Mouse (Mus musculus): Measurements from ENCODE around the gene Ksr2.
"Not testable (repeated sequence)": the region's sequence is repeated elsewhere in the genome, so short reads cannot be mapped to it uniquely, and the experiment has no call there.

Gene Ksr2

DNA sequence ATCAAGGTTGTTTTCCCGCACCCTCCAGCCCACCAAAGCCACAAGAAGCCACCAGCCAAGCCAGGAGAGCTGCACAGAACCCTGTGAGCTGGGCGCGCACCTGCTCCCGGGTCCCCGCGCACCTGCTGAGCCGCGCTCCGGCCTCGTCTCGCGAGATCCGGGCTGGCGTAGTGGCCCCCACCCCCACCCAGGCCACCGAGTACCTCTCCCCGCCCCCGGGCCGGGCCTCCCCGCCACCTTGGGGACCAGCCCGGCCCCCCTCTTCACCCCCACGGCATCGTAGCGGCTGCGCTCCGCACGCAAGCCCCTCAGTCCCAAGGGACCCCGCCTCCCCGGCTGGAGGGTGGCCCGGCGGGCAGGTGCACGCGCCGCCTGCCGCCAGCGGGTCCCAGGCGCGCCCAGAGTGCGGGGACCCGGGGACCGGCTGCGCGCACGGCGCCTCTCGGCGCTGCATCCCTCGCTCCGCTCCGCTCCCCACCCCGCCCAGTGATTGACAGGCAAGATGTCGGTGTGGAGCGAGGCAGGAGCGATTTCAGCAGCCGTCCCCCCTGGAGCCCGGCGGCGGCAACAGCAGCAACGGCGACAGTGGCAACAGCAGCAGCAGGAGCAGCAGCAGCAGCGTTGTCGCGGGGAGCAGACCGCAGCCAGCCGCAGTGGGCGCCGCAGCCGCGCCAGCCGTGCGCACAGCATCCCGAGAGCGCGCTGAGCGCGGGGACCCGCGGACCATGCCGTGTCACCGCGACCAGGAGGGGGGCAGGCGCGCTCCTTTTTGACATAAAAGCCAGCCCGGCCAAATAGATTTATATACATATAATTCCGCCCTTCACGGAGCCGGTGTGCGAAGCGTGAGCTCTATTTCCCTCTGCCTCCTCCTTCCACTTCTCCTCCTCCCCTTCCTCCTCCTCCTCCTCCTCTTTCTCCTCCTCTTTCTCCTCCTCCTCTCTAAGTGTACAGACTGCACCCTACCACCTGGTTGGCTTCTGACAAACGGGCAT lies at the start of gene Ksr2:
Gene Ksr2, plus strand, starts transcription at position 494 of the 995 bp plus-strand sequence.
- peak; percentile 49 for DNase-seq

DNA sequence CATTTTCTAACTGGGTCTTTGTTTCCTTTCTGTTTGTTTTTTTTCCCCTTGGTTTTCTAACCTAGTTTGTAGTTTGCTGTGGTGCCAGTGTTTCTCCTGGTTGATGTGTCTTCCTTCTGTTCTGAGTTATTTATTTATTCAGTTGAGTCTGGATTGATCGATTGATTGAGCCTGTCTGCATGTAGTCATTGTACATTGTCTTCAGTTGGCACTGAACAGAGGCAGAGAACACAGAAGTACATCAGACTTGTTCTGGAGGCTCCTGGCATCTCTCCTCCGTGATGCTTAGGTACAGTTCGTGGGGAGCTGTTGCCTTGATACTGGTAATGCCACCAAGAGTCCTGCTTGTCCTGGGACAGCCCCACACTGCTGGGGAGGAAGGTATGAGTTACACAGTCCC lies 49.0 kb upstream of the Ksr2 start:
- DNase-seq: no peak

DNA sequence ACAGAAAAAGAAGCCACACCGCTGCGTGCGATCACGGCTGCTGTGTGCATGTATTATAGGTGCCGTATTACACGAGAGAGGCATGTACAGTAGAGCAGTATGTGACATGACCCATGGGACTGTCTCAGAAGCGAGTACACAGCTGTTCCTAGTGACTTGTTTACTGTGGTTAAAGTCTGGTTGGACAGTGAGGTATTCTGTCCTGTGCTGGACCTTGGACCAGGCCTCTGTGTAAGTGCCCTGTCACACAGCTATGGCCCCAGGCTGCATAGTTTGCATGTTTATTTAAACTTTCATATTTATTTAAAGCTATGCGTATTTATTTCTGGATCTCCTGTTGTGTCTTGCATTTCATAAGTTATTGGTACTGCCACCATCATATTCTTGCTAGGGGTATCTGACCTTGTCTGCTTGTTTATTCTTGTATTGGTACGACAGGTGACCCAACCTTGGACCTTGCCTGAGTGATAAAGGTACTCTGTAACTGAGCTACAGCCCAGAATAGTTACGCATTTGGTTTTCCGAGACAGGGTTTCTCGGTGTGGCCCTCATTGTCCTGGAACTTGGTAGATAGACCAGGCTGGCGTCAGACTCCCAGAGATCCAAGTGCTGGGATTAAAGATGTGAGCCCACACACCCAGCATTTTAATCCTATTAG lies 47.8 kb upstream of the Ksr2 start:
- peak; percentile 77 for DNase-seq

DNA sequence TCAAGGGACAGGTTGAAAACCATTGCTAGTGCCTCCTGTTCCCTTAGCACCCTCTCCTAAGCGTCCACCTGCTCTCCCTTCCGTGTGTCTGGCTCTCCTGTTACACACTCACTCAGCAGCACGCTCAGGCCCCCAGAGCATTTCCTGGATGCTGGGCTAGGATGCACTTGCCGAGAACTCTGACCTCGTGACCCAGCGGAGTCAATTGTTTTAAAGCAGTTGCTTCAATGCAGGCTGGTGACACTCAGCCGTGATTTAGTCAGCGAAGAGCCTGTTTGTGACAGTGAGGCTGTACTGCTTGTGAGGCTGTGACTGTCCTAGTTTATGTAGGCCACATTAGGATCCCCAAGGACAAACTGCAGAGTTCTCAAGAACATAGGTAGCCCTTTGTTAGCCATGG lies 46.6 kb upstream of the Ksr2 start:
- DNase-seq: no peak

DNA sequence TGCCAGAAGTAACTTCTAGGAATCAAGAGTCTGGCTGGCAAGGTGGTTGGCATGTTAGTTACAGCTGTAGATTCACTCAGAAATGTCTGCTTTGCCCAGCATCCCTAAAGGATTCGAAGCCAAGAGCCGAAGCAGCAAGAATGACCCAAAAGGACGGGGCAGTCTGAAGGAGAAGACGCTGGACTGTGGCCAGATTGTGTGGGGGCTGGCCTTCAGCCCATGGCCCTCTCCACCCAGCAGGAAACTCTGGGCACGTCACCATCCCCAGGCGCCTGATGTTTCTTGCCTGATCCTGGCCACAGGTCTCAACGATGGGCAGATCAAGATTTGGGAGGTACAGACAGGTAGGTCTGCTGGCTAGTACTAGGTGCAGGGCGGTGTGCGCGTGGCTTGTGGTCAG lies 43.2 kb upstream of the Ksr2 start:
- peak; percentile 73 for DNase-seq

DNA sequence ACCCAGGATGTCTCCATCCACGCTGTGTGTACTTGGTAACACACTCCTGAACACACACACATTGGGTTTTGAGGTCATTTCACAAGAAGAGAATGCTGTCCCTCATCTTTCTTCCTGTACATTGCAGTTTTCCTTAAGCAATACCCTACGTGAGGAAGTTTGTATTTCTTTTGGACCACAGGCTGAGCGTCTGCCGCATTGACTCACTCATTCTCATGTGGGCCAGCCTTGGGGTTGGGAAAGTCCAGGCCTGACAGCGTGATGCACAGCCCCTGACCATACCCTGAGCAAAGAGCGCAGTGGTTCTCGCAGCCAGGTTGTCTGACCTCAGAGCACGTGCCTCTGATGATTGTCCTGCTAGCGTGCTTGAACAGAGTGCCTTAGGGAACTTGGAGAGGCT lies 40.4 kb upstream of the Ksr2 start:
- DNase-seq: no peak

DNA sequence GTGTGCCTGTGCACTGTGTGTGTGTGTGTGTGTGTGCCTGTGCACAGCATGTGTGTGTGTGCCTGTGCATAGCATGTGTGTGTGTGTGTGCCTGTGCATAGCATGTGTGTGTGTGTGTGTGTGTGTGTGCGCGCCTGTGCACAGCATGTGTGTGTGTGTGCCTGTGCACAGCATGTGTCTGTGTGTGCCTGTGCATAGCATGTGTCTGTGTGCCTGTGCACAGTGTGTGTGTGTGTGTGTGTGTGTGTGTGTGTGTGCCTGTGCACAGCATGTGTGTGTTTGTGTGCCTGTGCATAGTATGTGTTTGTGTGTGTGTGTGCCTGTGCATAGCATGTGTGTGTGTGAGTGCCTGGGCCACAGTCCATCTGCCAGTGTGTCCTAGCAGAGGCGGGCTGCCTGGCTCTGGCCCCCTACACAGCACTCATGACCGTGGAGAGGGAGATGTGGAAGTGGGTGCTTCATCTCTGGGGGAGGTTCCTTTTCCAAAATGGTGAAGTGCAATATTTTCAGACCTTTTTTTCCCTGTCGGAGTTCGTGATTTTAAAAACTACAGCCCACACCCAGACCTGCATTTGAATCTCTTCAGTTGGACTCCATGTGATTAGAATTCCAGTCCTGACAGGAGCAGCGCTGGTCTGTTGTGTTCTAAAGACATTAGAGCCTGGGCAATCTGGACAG lies 39.3 kb upstream of the Ksr2 start:
- DNase-seq: no peak

DNA sequence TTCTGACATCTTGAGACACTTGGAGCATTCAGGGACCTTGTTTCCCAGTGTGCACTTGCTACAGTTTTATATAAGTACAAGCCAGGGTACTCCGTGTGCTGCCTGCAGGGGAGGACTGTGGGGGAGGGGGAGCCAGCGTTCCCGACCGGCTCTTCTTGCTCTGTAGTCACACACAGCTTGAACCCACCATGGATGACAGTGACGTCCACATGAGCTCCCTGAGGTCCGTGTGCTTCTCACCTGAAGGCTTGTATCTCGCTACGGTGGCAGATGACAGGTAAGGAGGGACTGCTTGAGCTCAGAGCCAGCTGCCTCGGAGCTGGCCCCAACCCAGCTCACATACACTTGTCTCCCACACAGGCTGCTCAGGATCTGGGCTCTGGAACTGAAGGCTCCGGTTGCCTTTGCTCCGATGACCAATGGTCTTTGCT lies 37.5 kb upstream of the Ksr2 start:
- DNase-seq: no peak

DNA sequence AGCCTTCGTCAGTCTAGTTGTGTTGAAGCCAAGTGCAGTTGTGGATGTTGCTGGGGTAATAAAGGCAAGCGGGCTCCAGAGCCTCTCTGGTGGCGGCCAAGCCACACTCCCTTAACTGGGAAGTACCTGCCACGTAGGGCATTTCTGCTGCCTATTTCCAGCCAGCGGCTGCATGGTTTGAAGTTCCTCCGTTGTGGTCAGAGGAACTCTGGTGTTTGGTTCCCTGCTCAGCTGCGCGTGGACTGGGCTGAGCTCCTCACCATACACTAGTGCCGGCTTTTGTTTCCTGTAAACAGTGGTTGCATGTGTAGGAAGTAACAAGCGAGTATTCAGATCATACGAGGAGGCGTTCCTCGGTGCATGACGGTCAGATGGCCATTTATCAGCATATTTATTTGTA lies 36.1 kb upstream of the Ksr2 start:
- DNase-seq: not testable (repeated sequence)

DNA sequence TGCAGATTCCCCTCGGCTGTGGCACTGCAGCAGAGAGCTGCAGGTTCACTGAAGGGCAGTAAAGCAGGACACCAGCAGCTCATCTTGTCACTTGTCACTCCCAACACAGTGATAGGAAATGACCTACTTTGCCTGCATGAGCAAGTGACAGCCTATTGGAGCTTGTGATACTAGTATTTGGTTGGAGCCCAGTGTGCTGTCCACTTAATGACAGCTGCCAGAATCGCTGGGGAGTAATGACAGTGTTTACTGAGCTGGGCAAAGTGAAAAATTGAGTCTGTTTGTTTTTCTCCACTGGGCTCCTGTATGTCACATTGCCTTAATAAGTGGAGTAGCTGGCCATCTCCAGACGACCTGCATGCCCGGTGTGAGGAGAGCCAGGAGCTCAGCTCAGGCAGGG lies 33.6 kb upstream of the Ksr2 start:
- DNase-seq: no peak

DNA sequence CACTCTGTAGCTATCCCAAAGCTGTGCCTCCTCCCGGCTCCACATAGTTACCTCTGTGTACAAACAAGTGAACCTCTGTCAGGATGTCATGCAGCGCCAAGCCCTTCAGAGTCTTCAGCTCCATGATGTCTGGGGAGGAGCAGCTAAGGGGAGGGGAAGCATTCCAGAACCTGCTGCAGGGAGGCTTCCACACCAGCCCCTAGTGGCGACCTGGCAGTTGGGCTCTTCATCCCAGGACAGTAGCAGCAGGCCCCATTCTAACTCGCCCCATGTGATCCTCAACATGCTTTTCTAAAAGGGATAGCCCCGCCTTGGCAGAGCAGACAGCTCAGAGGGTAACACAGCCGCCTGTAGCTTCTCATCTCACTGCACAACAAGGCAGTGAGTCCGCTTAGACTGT lies 32.0 kb upstream of the Ksr2 start:
- DNase-seq: no peak

DNA sequence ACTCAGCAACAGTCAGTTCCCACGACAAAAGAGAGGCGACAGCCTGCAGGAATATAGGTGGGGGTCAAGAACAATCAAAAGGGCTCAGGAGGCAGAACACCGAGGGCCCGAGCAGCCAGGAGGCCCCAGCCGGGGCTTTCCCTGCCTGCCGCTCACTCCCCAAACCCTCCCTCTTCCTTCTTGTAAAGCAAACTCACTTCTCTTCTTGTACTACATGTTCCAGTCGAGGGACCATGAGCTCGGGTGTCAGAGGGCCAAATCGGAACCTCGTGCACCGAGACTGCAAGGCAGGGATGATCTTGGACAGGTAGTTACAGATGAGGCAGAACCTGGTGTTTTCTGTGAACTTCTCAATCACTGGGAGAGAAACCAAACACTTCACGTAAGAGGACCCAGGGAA lies 30.6 kb upstream of the Ksr2 start:
- no peak for DNase-seq

DNA sequence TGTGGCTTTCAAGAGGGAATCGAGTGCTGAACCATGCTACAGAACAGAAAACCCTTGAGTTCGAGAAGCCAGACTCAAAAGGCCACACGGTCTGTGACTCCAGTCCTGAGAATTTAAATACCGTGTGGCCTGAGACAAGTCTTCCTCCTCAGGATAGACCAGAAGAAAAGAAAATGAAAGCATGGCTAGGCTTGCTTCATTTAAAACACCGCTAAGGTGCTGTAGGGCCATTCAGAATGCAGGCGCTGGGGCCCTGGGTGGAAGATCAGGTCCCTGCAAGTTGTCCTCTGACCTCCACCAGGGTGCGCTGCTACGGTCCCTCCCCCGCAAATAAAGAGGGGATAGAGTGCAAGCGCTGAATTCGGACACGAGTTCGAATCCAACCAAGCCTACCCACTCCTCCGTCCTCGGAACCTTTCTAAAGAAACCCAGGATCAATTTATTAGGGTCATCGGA lies 25.5 kb upstream of the Ksr2 start:
- peak; percentile 46 for DNase-seq

DNA sequence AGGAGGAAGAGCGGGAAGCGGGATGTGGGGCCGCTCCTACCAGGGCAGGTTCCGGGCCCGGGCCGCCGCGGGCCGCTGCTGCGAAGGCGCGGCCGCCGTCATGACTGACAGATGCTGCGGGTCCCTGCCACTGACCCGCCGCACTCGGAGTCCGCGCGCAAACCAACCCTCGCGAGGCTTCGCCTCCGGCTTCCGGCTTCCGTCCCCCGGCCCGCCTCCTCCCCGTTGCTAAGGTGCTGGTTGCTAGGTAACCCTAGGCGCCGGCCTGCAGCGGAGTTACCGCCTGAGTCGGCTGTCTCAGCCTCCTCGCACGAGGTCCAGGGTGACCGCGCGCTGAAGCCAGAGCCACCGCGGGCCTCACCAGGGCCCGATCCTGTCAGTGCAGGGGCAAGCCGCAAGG lies 24.9 kb upstream of the Ksr2 start, which contains the start of gene Rfc5:
Gene Rfc5, minus strand, starts transcription at position 171 of the 400 bp plus-strand sequence.
- peak; percentile 95 for DNase-seq

DNA sequence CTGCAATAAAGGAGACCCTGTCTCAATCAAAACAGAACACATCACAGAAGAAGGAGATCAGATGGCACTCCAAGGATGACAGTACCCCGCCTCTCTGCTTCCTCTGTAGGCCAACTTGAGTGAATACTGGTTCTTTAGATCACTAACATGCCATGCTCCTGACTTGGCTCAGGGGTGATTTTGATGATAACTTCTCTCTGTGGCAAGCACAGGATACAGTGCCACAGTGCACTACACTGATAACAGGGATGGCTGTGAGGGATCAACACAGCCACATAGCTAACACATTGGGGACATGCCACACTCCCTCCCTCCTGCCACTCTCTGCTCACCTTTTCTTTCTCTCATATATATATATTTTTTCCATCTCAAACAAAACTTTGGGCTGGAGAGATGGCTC lies 22.9 kb upstream of the Ksr2 start:
- DNase-seq: no peak

DNA sequence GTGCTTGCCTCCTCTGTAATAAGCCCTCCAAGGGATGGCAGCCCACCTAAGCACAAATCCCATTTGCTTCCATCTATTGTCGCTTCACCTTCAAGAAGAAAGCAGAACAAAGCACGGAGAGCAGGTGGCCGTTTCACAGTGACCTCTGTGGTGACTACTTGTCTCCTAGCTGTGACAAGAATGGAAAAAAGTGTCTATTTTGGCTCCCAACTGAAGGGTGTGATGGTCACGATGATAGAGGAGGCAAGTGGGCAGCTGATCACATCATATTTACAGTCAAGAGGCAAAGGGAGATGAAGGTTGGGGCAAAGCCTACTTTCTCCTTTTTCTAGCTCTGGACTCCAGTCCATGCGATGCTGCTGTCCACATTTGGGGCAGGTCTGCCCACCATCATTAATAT lies 18.0 kb upstream of the Ksr2 start:
- no peak for DNase-seq

DNA sequence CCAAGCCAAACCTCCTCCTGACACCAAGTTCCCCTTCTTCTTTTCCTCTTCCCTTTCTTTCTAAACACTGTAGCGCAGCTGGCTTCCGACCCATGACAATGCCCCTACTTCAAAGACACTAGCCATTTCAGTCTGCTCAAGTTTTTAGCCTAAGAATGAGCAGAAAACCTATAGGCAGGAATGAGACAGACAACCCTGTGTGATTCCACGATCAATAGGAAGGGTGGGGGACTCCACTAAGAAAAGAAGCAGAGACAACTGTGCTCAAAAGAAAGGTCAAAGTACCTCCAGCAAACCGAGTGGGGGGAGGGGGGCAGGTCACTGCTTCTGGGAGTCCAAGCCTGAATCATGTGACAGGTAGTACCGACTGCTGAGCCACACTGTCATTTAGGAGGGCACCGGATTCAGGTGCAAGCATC lies 17.2 kb upstream of the Ksr2 start:
- DNase-seq: peak; percentile 38

DNA sequence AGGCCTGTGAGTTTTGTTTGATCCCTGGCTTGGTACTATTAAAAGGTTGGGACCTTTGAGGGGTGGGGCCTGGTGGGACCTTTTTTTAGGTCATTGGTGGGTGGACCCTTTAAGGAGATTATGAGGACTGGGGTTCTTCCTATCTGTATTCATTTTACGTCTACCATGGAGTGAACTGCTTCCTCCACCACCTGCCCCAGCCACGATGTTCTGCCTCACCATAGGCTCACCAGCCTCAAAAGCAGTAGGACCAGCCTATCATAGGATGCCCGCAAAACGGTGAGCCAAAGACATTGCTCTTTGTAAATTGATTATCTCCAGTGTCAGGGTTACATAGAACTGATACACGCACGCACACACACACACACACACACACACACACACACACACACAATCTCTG lies 16.4 kb upstream of the Ksr2 start:
- no peak for DNase-seq

DNA sequence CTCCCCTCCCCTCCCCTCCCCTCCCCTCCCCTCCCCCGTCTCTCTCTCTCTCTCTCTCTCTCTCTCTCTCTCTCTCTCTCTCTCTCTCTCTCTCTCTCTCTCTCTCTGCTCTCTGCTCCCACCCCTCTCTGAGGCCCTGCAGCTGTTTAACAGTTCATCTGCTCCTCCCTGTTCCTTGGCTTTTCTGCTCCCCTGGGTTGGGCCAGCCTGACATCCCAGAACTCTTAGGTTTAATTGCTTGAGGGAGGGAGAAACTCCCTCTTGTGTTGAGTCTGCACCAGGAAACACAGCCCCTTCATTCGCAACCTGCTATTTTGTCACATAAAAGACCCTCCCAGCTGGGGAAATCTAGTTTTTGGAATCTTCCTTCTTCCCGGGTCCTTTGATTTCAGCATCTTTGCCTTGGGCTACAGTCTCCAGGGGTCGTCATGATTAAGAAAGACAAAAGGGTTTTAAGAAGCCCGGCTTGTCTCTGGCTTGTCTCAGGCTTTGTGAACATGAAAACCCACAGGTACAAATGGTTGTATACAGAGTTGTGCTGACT lies 15.7 kb upstream of the Ksr2 start:
- DNase-seq: no peak

DNA sequence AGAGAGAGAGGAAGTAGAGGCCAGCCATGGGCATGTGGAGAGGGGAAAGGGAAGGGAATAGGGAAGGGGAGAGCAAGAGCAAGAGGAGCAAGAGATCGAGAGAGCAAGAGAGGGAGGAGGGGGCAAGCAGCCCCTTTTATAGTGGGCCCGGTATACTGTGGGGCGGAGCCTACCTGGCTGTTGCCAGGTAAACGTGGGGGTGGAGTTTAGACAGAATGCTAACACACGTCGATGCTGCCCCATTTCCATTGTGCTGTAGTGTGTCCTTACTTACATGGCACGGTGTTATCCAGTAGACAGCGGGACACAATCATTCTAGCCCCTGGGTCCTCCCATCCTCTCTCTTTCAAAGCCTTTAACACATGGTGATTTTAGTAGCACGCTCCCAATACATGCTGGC lies 14.5 kb upstream of the Ksr2 start:
- DNase-seq: no peak

DNA sequence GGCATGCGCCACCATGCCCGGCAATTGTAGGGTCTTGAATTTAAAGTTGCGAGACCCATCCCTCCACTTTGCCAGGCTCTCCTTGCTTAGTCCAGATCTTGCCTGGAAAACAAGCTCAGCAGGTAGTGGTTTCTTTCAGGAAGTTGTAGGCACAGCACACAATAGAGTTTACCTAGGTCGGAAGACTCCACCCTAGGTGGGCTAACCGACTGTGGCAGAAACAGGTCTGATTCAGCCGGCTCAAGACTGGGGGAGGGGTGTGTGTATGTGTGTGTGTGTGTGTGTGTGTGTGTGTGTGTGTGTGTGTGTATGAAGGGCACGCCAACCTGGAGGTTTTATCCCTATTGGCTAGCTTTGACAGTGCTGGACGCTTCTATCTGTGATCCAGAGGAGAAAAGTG lies 10.2 kb upstream of the Ksr2 start:
- no peak for DNase-seq

DNA sequence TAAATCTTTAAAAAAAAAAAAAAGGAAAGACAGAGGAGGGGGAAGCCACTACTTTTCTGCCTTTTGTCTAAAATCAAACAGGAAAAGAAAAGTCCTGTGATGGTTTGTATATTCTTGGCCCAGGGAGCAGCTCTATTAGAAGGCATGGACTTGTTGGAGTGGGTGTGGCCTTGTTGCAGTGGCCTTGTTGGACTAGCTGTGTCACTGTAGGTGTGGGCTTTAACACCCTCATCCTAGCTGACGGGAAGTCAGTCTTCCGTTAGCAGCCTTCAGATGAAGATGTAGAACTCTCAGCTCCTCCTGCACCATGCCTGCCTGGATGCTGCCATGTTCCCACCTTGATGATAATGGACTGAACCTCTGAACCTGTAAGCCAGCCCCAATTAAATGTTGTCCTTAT lies 9.1 kb upstream of the Ksr2 start:
- not testable (repeated sequence) for DNase-seq

DNA sequence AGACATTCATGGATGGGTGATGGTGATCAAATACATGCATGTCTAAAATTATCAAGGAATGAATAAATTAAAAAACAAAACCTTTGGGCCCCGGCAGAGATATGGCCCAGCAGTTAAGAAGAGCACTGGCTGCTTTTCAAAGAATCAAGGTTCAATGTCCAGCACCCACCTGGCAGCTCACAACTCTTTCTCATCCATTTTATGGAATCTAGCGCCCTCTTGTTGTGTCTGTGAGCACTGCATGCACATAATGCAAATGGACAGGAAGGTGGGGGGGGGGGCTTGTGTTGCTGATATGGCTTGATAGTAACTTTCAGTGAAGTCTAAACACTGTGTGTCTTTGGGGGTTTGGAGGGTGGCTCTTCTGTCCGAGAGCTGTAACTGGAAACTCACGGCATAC lies 5.6 kb upstream of the Ksr2 start:
- DNase-seq: peak; percentile 82
